In the genomic region with DNA sequence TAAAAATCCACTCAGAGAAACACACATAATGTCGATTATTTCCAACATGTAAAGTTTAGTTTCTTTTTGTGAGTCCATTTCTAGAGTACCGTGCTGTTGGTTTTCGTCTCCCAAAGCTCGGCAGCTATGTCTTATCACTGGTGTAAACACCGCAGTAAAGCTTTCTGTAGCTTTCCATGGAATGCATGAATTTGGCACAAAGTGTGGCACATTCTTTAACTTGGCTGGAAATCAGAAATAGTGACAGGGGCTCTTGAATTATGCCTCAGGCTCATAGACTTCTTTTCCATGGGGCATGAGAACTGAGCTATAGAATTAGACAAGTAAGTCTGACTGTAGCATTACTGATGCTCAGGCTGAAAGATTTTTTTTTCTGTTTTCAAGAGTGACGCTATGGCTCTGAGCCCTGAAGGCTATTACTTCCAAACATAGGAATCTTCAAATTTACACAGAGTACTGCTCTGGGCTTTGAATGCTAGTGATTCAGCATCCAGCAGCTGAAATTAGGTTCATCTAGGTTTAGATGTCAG, we compare ENCODE assay signal across 14 mouse cellular contexts.
"Had no signal": no experiment of that assay in that cellular context is flagged by ENCODE, and none has a peak within 500 bp of the region (broad histone marks: within the 10 kb centered on the region; RNA-seq: fewer than 3 reads in every experiment).

No protein-coding gene starts in this region.

- H3K4me1 ChIP-seq: intestine, embryonic 15.5 days; limb, embryonic 12.5 days; limb, embryonic 15.5 days had no signal

- H3K4me2 ChIP-seq: intestine, embryonic 15.5 days; limb, embryonic 12.5 days; limb, embryonic 15.5 days; liver, embryonic 11.5 days; midbrain, embryonic 11.5 days had no signal

- H3K9me3 ChIP-seq: intestine, embryonic 15.5 days; limb, embryonic 12.5 days; limb, embryonic 15.5 days had no signal

- H3K27ac ChIP-seq: intestine, embryonic 15.5 days; limb, embryonic 12.5 days; limb, embryonic 15.5 days; liver, embryonic 14.5 days had no signal

- H3K9ac ChIP-seq: intestine, embryonic 15.5 days; limb, embryonic 12.5 days; limb, embryonic 15.5 days; liver, embryonic 14.5 days; liver, postnatal 0 days had no signal

- H3K4me3 ChIP-seq: intestine, embryonic 15.5 days; limb, embryonic 12.5 days; limb, embryonic 15.5 days had no signal

- DNase-seq: kidney, adult 2 months; kidney, postnatal 10 days; kidney, postnatal 4 days; left cerebral cortex, postnatal 4 days; liver, postnatal 0 days; lung, postnatal 36 days; midbrain, embryonic 14.5 days; thymus, postnatal 25 days had no signal

- H3K27me3 ChIP-seq: intestine, embryonic 15.5 days; limb, embryonic 12.5 days; limb, embryonic 15.5 days had no signal

- ATAC-seq: intestine, embryonic 15.5 days; liver, postnatal 0 days had no signal

- H3K36me3 ChIP-seq: intestine, embryonic 15.5 days; limb, embryonic 12.5 days; limb, embryonic 15.5 days had no signal
